Mouse (Mus musculus): ENCODE results near the gene Zfp358. TPM values are rescaled to one million over a fixed set of nuclear protein-coding genes. Genes with fewer than 3 reads are reported as not detected.

Zfp358 gene
- polyA plus RNA-seq, 2 experiments = 1.7 to 4.8 TPM

DNA sequence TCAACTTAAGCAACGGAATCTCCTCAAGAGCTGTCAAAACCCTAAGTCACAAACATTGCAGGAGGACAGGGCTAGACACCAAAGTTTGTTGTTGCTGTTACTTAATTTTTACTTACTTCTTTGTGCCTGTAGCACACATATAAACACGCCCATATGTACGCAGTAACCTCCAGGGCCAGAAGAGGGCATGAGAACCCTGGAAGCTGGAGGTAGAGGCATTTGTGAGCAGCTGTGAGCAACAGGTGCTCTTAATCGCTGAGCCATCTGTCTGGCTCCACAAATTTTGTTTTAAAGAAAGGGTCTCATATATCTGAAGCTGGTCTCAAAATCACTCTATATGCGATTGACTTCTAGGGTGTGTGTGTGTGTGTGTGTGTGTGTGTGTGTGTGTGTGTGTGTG lies 28.6 kb upstream of the Zfp358 start:
- no peaks in the 10 kb centered on the region for H3K9me3 ChIP-seq (ENCODE audit: control insufficient read depth, low read length)
- H3K27me3 ChIP-seq (ENCODE audit: control insufficient read depth, insufficient read depth, low read length) = no peaks in the 10 kb centered on the region
- no peak overlapping the region for H3K9ac ChIP-seq (replicated peaks)
- H3K4me3 ChIP-seq (ENCODE audit: insufficient read depth in 1 of 2, low read depth in 2 of 2, low read length in 2 of 2) = no peak overlapping the region
- DNase-seq (ENCODE audit: low read depth in 3 of 3, low spot score in 3 of 3) = peak in 1 of 3 experiments; percentile 43
- H3K4me1 ChIP-seq (replicated peaks; ENCODE audit: control insufficient read depth in 2 of 2, insufficient read depth in 2 of 2, low read length in 1 of 2) = peaks cover 0 to 15% of the 10 kb centered on the region in 2 experiments; a peak in 2 of 4 replicates
- TF ChIP-seq EP300 (IDR thresholded peaks at IDR 0.05; ENCODE audit: low read depth) (no peak), CTCF (IDR thresholded peaks at IDR 0.05; ENCODE audit: low read depth) (peak; percentile 75)
- ATAC-seq (ENCODE audit: insufficient read depth) = no peak
- H3K36me3 ChIP-seq (replicated peaks; ENCODE audit: control insufficient read depth, insufficient read depth, low read depth) = no peaks in the 10 kb centered on the region
- H3K4me2 ChIP-seq (ENCODE audit: low read depth) = no peak overlapping the region
- WGBS (ENCODE audit: insufficient replicate concordance) = 50% methylated on average over 5 of the region's 5 CpGs
- no peak overlapping the region for H3K27ac ChIP-seq

DNA sequence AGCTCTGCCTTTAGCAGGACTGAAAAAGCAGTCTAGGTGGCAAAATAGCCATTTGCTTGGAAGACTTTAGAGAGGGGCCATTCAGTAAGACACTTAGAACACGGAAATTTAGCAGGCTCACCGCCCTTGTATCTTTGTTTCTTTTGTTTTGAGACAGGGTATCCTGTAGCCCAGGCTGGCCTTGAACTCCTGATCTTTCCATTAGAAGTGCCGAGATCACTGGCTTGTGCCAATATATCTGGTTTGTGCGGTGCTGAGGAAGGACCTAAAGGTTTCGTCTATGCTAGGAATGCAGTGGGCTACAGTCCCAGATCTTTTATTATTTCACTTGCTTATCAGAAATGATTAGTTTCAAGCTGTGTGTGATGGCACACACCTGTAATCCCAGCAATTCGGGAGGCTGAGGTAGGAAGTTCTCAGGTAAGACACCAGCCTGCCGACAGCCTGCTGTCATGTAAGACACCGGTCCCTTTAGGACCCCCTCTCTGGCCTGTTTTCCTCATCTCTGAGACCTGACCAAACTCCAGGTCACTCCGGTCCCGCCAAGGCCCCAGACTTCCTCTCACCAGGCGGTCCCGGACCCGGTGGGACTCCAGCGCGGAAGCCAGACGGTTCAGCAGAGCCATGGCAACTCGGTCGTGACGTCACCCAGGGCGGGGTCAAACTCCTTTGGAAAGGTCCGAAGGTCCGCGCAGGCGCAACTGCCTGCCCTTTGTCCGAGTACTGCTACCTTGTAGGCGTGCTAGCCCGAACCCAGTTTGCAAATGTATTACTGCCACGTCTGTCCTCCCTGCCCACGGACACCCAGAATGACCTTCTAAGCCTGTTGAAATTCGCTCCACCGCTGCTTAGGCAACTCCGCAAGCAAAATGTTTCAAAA lies 25.7 kb upstream of the Zfp358 start, which contains the start of gene Pex11g:
Pex11g (minus strand) TSS at position 675 of the 880 bp plus-strand sequence.
- DNase-seq (ENCODE audit: low read depth in 3 of 3, low spot score in 3 of 3) = peak; percentile 86 to 88 (median 87)
- peak within 1 kb of the TSS; percentile 24 for H3K9ac ChIP-seq (replicated peaks)
- 7% methylated on average over 32 of the region's 32 CpGs for WGBS (ENCODE audit: insufficient replicate concordance)
- no peaks in the 10 kb centered on the region for H3K9me3 ChIP-seq (ENCODE audit: control insufficient read depth, low read length)
- peak within 1 kb of the TSS; percentile 72 for H3K4me2 ChIP-seq (ENCODE audit: low read depth)
- no peak for TF ChIP-seq EP300 (IDR thresholded peaks at IDR 0.05; ENCODE audit: low read depth)
- no peak for TF ChIP-seq CTCF (IDR thresholded peaks at IDR 0.05; ENCODE audit: low read depth)
- H3K27me3 ChIP-seq (ENCODE audit: control insufficient read depth, insufficient read depth, low read length) = no peaks in the 10 kb centered on the region
- ATAC-seq (ENCODE audit: insufficient read depth) = peak; percentile 86
- H3K4me3 ChIP-seq (ENCODE audit: insufficient read depth in 1 of 2, low read depth in 2 of 2, low read length in 2 of 2) = peak within 1 kb of the TSS; percentile 47 to 84
- peaks cover 0 to 15% of the 10 kb centered on the region in 2 experiments; a peak in 2 of 4 replicates for H3K4me1 ChIP-seq (replicated peaks; ENCODE audit: control insufficient read depth in 2 of 2, insufficient read depth in 2 of 2, low read length in 1 of 2)
- H3K27ac ChIP-seq = no peak within 1 kb of the TSS
- no peaks in the 10 kb centered on the region for H3K36me3 ChIP-seq (replicated peaks; ENCODE audit: control insufficient read depth, insufficient read depth, low read depth)

DNA sequence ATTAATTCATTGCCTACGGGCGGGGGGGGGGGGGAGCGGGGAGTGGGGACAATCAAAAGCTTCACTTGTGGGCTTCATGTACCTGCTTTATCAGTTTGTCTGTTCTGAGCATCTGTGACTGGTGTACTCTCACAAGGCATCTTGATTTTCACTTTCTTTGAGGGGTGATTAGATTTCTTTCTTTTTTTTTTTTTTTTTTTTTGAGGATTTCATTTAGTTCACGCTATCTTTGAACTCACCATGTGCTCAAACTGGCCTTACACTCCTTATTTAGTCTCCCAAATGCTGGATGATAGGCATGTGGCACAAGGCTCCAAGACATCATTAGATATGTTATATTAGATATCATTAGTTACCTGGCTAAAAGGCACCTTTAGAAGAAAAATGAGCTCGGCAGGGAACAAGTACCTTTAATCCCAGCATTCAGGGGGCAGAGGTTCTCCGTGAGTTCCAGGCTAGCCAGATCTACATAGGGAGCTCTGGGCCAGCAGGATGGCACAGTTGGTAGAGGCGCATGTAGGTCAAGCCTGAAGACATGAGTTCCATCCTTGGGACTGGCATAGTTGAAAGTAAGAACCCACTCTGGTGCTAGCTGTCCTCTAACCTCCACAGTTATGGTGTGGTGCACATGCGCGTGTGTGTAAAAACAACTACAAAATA lies 24.9 kb upstream of the Zfp358 start:
- peak overlapping the region; percentile 47 to 84 for H3K4me3 ChIP-seq (ENCODE audit: insufficient read depth in 1 of 2, low read depth in 2 of 2, low read length in 2 of 2)
- no peaks in the 10 kb centered on the region for H3K36me3 ChIP-seq (replicated peaks; ENCODE audit: control insufficient read depth, insufficient read depth, low read depth)
- DNase-seq (ENCODE audit: low read depth in 3 of 3, low spot score in 3 of 3) (no peak), ATAC-seq (ENCODE audit: insufficient read depth) (no peak)
- peaks cover 0 to 15% of the 10 kb centered on the region in 2 experiments; a peak in 2 of 4 replicates for H3K4me1 ChIP-seq (replicated peaks; ENCODE audit: control insufficient read depth in 2 of 2, insufficient read depth in 2 of 2, low read length in 1 of 2)
- H3K27me3 ChIP-seq (ENCODE audit: control insufficient read depth, insufficient read depth, low read length) = no peaks in the 10 kb centered on the region
- peak overlapping the region; percentile 24 for H3K9ac ChIP-seq (replicated peaks)
- no peak for TF ChIP-seq CTCF (IDR thresholded peaks at IDR 0.05; ENCODE audit: low read depth)
- TF ChIP-seq EP300 (IDR thresholded peaks at IDR 0.05; ENCODE audit: low read depth) = no peak
- no peak overlapping the region for H3K27ac ChIP-seq
- WGBS (ENCODE audit: insufficient replicate concordance) = 46% methylated on average over 9 of the region's 9 CpGs
- peak overlapping the region; percentile 72 for H3K4me2 ChIP-seq (ENCODE audit: low read depth)
- H3K9me3 ChIP-seq (ENCODE audit: control insufficient read depth, low read length) = no peaks in the 10 kb centered on the region

DNA sequence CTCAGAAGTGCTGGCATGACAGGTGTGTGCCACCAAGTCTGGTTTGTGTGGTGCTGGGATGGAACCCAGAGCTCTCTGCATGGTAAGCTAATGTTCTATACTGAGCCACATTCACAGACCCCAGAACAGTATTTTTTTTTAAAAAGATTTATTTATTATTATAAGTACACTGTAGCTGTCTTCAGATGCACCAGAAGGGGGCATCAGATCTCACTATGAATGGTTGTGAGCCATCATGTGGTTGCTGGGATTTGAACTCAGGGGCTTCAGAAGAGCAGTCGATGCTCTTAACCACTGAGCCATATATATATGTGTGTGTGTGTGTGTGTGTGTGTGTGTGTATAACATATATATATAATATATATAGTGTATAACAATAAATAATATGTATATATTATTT lies 24.1 kb upstream of the Zfp358 start:
- Histone ChIP-seq H3K4me3 (ENCODE audit: insufficient read depth in 1 of 2, low read depth in 2 of 2, low read length in 2 of 2) (no peak overlapping the region), H3K9me3 (ENCODE audit: control insufficient read depth, low read length) (no peaks in the 10 kb centered on the region), H3K9ac (replicated peaks) (no peak overlapping the region), H3K27ac (no peak overlapping the region), H3K4me2 (ENCODE audit: low read depth) (no peak overlapping the region), H3K27me3 (ENCODE audit: control insufficient read depth, insufficient read depth, low read length) (no peaks in the 10 kb centered on the region), H3K36me3 (replicated peaks; ENCODE audit: control insufficient read depth, insufficient read depth, low read depth) (no peaks in the 10 kb centered on the region), H3K4me1 (replicated peaks; ENCODE audit: control insufficient read depth in 2 of 2, insufficient read depth in 2 of 2, low read length in 1 of 2) (peaks cover 0 to 15% of the 10 kb centered on the region in 2 experiments; a peak in 2 of 4 replicates)
- DNase-seq (ENCODE audit: low read depth in 3 of 3, low spot score in 3 of 3) (no peak), ATAC-seq (ENCODE audit: insufficient read depth) (no peak)
- WGBS (ENCODE audit: insufficient replicate concordance) = 48% methylated on average over 1 of the region's 1 CpGs
- TF ChIP-seq CTCF (IDR thresholded peaks at IDR 0.05; ENCODE audit: low read depth) = no peak

DNA sequence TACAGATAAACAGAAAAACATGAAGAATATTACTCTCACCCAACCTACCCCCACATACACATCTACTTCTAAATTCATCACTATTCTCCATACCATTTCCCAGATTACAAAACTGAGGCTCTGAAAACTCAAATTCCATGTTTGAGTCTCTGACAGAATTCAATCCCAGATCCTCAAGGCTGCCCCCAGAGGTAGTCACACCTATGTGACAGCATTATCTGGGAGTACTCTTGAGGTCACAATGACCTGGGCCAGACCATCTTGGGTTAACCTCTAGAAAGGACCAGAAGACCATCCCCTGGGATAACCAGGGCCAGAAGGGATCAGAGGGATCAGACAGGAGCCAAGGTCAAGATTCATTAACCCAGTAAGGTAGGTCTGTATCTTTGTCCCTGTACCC lies 22.4 kb upstream of the Zfp358 start, which contains the start of gene Tex45:
Tex45 (plus strand) TSS at position 301 of the 400 bp plus-strand sequence.
- no peaks in the 10 kb centered on the region for H3K36me3 ChIP-seq (replicated peaks; ENCODE audit: control insufficient read depth, insufficient read depth, low read depth)
- no peak within 1 kb of the TSS for H3K4me3 ChIP-seq (ENCODE audit: insufficient read depth in 1 of 2, low read depth in 2 of 2, low read length in 2 of 2)
- peaks cover 0 to 15% of the 10 kb centered on the region in 2 experiments; a peak in 2 of 4 replicates for H3K4me1 ChIP-seq (replicated peaks; ENCODE audit: control insufficient read depth in 2 of 2, insufficient read depth in 2 of 2, low read length in 1 of 2)
- no peak within 1 kb of the TSS for H3K4me2 ChIP-seq (ENCODE audit: low read depth)
- TF ChIP-seq CTCF (IDR thresholded peaks at IDR 0.05; ENCODE audit: low read depth) (no peak), EP300 (IDR thresholded peaks at IDR 0.05; ENCODE audit: low read depth) (no peak)
- H3K27ac ChIP-seq = no peak within 1 kb of the TSS
- DNase-seq (ENCODE audit: low read depth in 3 of 3, low spot score in 3 of 3) = no peak
- no peaks in the 10 kb centered on the region for H3K27me3 ChIP-seq (ENCODE audit: control insufficient read depth, insufficient read depth, low read length)
- no peak for ATAC-seq (ENCODE audit: insufficient read depth)
- no peaks in the 10 kb centered on the region for H3K9me3 ChIP-seq (ENCODE audit: control insufficient read depth, low read length)
- no peak within 1 kb of the TSS for H3K9ac ChIP-seq (replicated peaks)
